Mouse (Mus musculus): ENCODE measurements around the gene Prpf6.

The Prpf6 gene

GRCm38 (mm10) chr2:181577981-181578581 lies 13.6 kb upstream of the Prpf6 start:
- in situ Hi-C loops (cut with MboI; ENCODE audit: low pct_unique_long_range_greater_than_20kb in 1 of 2, low sequenced_read_pairs in 2 of 2, unreplicated experiment in 1 of 2) = loop anchor here in 1 of 2 experiments (10.0 kb wide), 1 partner anchor 183 kb away; no protein-coding TSS in a partner anchor

- in situ Hi-C loops (cut with MboI; ENCODE audit: low pct_unique_long_range_greater_than_20kb in 1 of 2, low sequenced_read_pairs in 2 of 2, unreplicated experiment in 1 of 2) = loop anchor here in 1 of 2 experiments (10.0 kb wide), 1 partner anchor 184 kb away; no protein-coding TSS in a partner anchor
Measured at GRCm38 (mm10) chr2:181578790-181579618, 12.7 kb upstream of the Prpf6 start.

GRCm38 (mm10) chr2:181579681-181580080 lies 12.0 kb upstream of the Prpf6 start:
- in situ Hi-C loops (cut with MboI; ENCODE audit: low pct_unique_long_range_greater_than_20kb in 1 of 2, low sequenced_read_pairs in 2 of 2, unreplicated experiment in 1 of 2) = loop anchor here in 1 of 2 experiments (10.0 kb wide), 1 partner anchor 185 kb away; no protein-coding TSS in a partner anchor

GRCm38 (mm10) chr2:181580131-181580772 lies 11.4 kb upstream of the Prpf6 start:
- in situ Hi-C loops (cut with MboI; ENCODE audit: low pct_unique_long_range_greater_than_20kb in 1 of 2, low sequenced_read_pairs in 2 of 2, unreplicated experiment in 1 of 2) = no loop called here

- in situ Hi-C loops (cut with MboI; ENCODE audit: low pct_unique_long_range_greater_than_20kb in 1 of 2, low sequenced_read_pairs in 2 of 2, unreplicated experiment in 1 of 2) = no loop called here
Measured at GRCm38 (mm10) chr2:181581016-181581401, 10.7 kb upstream of the Prpf6 start.

GRCm38 (mm10) chr2:181581402-181582120 lies 10.1 kb upstream of the Prpf6 start:
- in situ Hi-C loops (cut with MboI; ENCODE audit: low pct_unique_long_range_greater_than_20kb in 1 of 2, low sequenced_read_pairs in 2 of 2, unreplicated experiment in 1 of 2) = no loop called here

- in situ Hi-C loops (cut with MboI; ENCODE audit: low pct_unique_long_range_greater_than_20kb in 1 of 2, low sequenced_read_pairs in 2 of 2, unreplicated experiment in 1 of 2) = no loop called here
Measured at GRCm38 (mm10) chr2:181582358-181582757, 9.3 kb upstream of the Prpf6 start.

- in situ Hi-C loops (cut with MboI; ENCODE audit: low pct_unique_long_range_greater_than_20kb in 1 of 2, low sequenced_read_pairs in 2 of 2, unreplicated experiment in 1 of 2) = no loop called here
Measured at GRCm38 (mm10) chr2:181582939-181583338, 8.7 kb upstream of the Prpf6 start.

- in situ Hi-C loops (cut with MboI; ENCODE audit: low pct_unique_long_range_greater_than_20kb in 1 of 2, low sequenced_read_pairs in 2 of 2, unreplicated experiment in 1 of 2) = no loop called here
Measured at GRCm38 (mm10) chr2:181583460-181584257, 8.0 kb upstream of the Prpf6 start.

GRCm38 (mm10) chr2:181584411-181584942 lies 7.2 kb upstream of the Prpf6 start, which contains the start of gene Uckl1:
Gene Uckl1, minus strand, starts transcription at chr2:181584892.
- in situ Hi-C loops (cut with MboI; ENCODE audit: low pct_unique_long_range_greater_than_20kb in 1 of 2, low sequenced_read_pairs in 2 of 2, unreplicated experiment in 1 of 2) = no loop called here

GRCm38 (mm10) chr2:181585506-181585905 lies 6.2 kb upstream of the Prpf6 start:
- in situ Hi-C loops (cut with MboI; ENCODE audit: low pct_unique_long_range_greater_than_20kb in 1 of 2, low sequenced_read_pairs in 2 of 2, unreplicated experiment in 1 of 2) = no loop called here

- in situ Hi-C loops (cut with MboI; ENCODE audit: low pct_unique_long_range_greater_than_20kb in 1 of 2, low sequenced_read_pairs in 2 of 2, unreplicated experiment in 1 of 2) = no loop called here
Measured at GRCm38 (mm10) chr2:181586124-181586523, 5.5 kb upstream of the Prpf6 start.

GRCm38 (mm10) chr2:181587796-181588195 lies 3.9 kb upstream of the Prpf6 start:
- in situ Hi-C loops (cut with MboI; ENCODE audit: low pct_unique_long_range_greater_than_20kb in 1 of 2, low sequenced_read_pairs in 2 of 2, unreplicated experiment in 1 of 2) = no loop called here

GRCm38 (mm10) chr2:181588229-181588780 lies 3.4 kb upstream of the Prpf6 start:
- in situ Hi-C loops (cut with MboI; ENCODE audit: low pct_unique_long_range_greater_than_20kb in 1 of 2, low sequenced_read_pairs in 2 of 2, unreplicated experiment in 1 of 2) = no loop called here

GRCm38 (mm10) chr2:181589011-181589731 lies 2.5 kb upstream of the Prpf6 start:
- in situ Hi-C loops (cut with MboI; ENCODE audit: low pct_unique_long_range_greater_than_20kb in 1 of 2, low sequenced_read_pairs in 2 of 2, unreplicated experiment in 1 of 2) = no loop called here

- in situ Hi-C loops (cut with MboI; ENCODE audit: low pct_unique_long_range_greater_than_20kb in 1 of 2, low sequenced_read_pairs in 2 of 2, unreplicated experiment in 1 of 2) = no loop called here
Measured at GRCm38 (mm10) chr2:181589732-181590105, 1.9 kb upstream of the Prpf6 start.

GRCm38 (mm10) chr2:181590471-181590870 lies 1.2 kb upstream of the Prpf6 start:
- in situ Hi-C loops (cut with MboI; ENCODE audit: low pct_unique_long_range_greater_than_20kb in 1 of 2, low sequenced_read_pairs in 2 of 2, unreplicated experiment in 1 of 2) = no loop called here
